Mouse (Mus musculus): ENCODE measurements around the gene Adipor2. TPM values are rescaled to one million over a fixed set of nuclear protein-coding genes. Genes with fewer than 3 reads are reported as not detected.
"Not testable (repeated sequence)": the region's sequence is repeated elsewhere in the genome, so short reads cannot be mapped to it uniquely, and the experiment has no call there.

The Adipor2 gene
- total and polyA plus RNA-seq, 2 experiments from 2014 or later: 42.4 to 62.5 TPM

DNA sequence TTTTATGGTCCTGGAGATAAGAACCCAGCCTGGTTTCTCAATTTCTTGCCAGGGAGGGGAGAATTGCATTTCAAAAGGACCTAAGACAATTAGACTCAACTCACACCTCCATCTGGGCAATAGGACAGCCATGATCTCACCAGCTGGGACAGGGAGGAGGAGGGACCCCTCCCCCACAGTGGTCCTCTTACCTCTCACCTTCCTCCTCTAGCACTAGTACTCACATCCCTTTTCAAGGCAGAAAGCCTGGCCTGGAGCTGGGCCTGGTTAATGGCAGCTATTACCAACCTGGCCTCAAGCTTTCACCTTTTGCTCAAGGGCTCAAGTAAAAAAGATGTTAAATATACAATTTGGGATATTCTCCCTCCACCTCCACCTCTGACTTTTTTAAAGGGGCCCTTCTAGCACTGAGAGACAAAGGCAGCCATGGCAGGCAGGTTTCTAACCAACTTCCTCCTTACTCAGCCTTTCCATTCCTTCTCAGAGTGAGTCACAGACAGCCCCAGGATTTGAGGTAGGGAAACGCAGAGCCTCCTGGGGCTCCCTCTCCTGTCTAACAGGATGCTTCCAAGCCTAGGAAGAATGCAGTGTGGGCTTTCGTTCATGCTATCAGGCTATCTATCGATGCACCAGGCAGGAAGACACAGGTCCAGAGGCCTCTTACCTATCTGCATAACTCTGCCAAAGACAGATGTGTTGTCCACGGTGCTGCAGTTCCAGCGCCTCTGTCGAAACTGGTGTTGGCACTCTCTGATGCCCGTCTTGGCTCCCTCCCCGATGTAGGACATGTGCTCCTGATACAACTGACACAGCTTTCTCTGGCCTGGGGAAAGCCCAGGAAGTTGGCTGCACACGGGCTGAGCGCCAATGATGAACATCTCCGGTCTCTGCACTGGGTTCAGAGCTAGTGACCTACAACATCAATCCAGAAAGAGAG lies 28.4 kb upstream of the Adipor2 start:
- DNase-seq (ENCODE audit: low spot score): no peak
- no peaks in the 10 kb centered on the region for H3K4me1 ChIP-seq (ENCODE audit: control insufficient read depth, insufficient read depth)
- H3K27ac ChIP-seq (ENCODE audit: low read depth): no peak overlapping the region
- ATAC-seq (ENCODE audit: insufficient read depth, low read depth): no peak
- TF ChIP-seq CTCF (IDR thresholded peaks at IDR 0.05; ENCODE audit: low read depth) (no peak), EP300 (IDR thresholded peaks at IDR 0.05; ENCODE audit: low read depth) (no peak)
- no peak overlapping the region for H3K9ac ChIP-seq (replicated peaks; ENCODE audit: low read depth, low read length)
- 44% methylated on average over 11 of the region's 11 CpGs for WGBS
- no peaks in the 10 kb centered on the region for H3K9me3 ChIP-seq (replicated peaks; ENCODE audit: control insufficient read depth, low read length)
- H3K4me2 ChIP-seq (ENCODE audit: low read depth, low read length): no peak overlapping the region
- no peaks in the 10 kb centered on the region for H3K27me3 ChIP-seq (ENCODE audit: control insufficient read depth, insufficient read depth, low read length)
- no peaks in the 10 kb centered on the region for H3K36me3 ChIP-seq (replicated peaks; ENCODE audit: control insufficient read depth, insufficient read depth, low read length)
- H3K4me3 ChIP-seq (ENCODE audit: low read depth, low read length): no peak overlapping the region

DNA sequence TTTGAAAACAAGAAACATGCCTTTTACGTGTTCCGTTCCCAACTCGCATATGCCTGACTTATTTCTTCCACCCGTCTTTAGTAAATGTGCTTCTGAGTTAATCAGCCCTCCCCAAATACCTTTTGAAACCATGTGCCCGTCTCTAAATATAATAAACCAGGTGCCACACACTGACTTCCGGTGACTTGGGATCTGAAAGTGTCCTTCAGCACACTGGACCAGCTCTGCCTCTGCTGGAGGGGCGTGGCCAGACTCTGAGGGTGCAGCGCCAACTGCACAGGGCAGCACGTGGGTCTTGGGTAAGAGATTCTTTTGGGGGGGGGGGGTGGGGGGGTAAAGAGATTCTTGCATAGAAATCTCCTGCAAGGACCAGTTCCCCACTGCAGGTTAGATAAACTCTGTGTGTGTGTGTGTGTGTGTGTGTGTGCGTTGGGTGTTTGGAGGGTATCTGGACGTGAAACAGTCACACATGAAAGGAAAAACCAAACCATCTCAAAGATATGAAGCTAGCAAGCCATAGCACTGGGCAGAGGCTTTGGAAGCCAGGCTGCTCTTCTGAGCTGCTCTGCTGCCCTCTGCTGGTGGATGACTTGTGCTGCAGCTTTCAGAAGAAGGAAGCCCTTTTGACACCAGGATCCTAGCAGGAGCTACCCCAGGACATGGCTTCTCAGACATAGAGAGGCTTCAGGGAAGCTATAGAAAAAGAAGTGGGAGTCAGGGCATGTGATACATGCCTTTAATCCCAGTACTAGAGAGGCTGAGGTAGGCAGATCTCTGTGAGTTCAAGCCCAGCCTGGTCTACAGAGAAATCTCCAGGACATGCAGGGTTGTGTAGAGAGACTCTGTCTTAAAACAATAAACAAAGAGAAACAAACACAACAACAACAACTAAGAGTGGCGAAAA lies 26.5 kb upstream of the Adipor2 start:
- H3K27ac ChIP-seq (ENCODE audit: low read depth): peak overlapping the region; percentile 63
- H3K9me3 ChIP-seq (replicated peaks; ENCODE audit: control insufficient read depth, low read length): no peaks in the 10 kb centered on the region
- no peaks in the 10 kb centered on the region for H3K27me3 ChIP-seq (ENCODE audit: control insufficient read depth, insufficient read depth, low read length)
- WGBS: 19% methylated on average over 12 of the region's 12 CpGs
- no peak for TF ChIP-seq EP300 (IDR thresholded peaks at IDR 0.05; ENCODE audit: low read depth)
- TF ChIP-seq CTCF (IDR thresholded peaks at IDR 0.05; ENCODE audit: low read depth): peak; percentile 95
- H3K4me1 ChIP-seq (ENCODE audit: control insufficient read depth, insufficient read depth): no peaks in the 10 kb centered on the region
- DNase-seq (ENCODE audit: low spot score): peak; percentile 89
- no peaks in the 10 kb centered on the region for H3K36me3 ChIP-seq (replicated peaks; ENCODE audit: control insufficient read depth, insufficient read depth, low read length)
- H3K4me2 ChIP-seq (ENCODE audit: low read depth, low read length): peak overlapping the region; percentile 47
- ATAC-seq (ENCODE audit: insufficient read depth, low read depth): peak; percentile 89
- no peak overlapping the region for H3K9ac ChIP-seq (replicated peaks; ENCODE audit: low read depth, low read length)
- peak overlapping the region; percentile 15; the same call in 1 of the 2 replicates for H3K4me3 ChIP-seq (ENCODE audit: low read depth, low read length)

DNA sequence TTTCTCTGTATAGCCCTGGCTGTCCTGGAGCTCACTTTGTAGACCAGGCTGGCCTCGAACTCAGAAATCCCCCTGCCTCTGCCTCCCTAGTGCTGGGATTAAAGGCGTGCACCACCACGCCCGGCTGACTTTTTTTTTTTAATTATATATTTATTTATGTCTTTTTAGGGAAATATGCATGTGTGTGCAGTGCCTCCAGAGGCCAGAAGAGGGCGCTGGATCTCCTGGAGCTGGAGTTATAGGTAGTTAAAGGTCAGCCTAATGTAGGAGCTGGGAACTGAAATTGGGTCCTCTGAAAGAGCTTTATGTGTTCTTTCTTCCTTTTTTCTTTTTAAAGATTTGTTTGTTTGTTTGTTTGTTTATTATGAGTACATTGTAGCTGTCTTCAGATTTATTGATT lies 25.2 kb upstream of the Adipor2 start:
- not testable (repeated sequence) for DNase-seq (ENCODE audit: low spot score); ATAC-seq (ENCODE audit: insufficient read depth, low read depth)

DNA sequence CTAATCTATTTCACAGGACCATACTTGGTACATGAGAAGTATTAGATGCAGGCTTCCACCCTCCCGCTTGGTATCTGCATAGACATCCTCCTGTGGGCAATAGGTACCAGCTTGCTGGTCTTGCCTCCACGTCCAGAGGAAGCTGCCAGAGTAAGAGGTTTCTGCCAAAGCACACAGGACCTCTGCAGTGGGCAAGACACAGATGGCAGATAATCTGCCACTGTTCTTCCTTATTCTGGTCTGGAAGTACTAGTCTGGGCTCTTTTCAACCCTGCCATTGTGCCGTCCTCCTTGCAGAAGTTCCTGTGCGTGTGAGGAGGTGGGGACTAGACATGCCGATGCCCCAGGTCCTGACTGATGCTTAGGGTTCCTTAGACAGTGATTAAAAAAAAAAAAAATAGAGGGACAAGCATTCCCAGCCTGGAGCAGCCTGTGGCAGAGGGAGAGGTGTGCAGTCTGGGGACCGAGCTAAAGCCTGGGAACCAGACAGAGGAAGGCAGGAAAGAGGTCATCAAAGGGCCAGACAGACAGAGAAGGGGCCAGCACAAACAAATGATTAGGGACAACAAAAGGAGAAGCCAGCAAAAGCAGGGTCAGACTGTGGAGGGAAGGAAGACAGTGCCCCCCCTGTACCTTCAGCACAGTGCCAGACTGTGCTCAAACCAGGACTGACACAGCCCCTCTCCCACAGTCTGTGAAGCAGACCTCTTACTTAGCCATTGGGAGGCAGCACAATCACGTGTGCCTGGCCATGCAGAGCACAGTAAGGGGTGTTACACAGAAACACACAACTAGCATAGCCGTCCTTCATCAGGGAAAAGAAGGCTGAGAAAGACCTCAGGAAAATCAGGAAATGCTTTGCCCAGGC lies 20.6 kb upstream of the Adipor2 start:
- no peaks in the 10 kb centered on the region for H3K4me1 ChIP-seq (ENCODE audit: control insufficient read depth, insufficient read depth)
- TF ChIP-seq CTCF (IDR thresholded peaks at IDR 0.05; ENCODE audit: low read depth): no peak
- TF ChIP-seq EP300 (IDR thresholded peaks at IDR 0.05; ENCODE audit: low read depth): no peak
- H3K27me3 ChIP-seq (ENCODE audit: control insufficient read depth, insufficient read depth, low read length): no peaks in the 10 kb centered on the region
- no peak overlapping the region for H3K4me2 ChIP-seq (ENCODE audit: low read depth, low read length)
- DNase-seq (ENCODE audit: low spot score): no peak
- no peak overlapping the region for H3K27ac ChIP-seq (ENCODE audit: low read depth)
- no peaks in the 10 kb centered on the region for H3K36me3 ChIP-seq (replicated peaks; ENCODE audit: control insufficient read depth, insufficient read depth, low read length)
- WGBS: 48% methylated on average over 8 of the region's 8 CpGs
- no peaks in the 10 kb centered on the region for H3K9me3 ChIP-seq (replicated peaks; ENCODE audit: control insufficient read depth, low read length)
- H3K9ac ChIP-seq (replicated peaks; ENCODE audit: low read depth, low read length): no peak overlapping the region
- no peak overlapping the region for H3K4me3 ChIP-seq (ENCODE audit: low read depth, low read length)
- ATAC-seq (ENCODE audit: insufficient read depth, low read depth): peak; percentile 41; the same call in 1 of the 2 replicates

More for the DNA sequence above, 25.2 kb upstream of the Adipor2 start:
- not testable (repeated sequence) for H3K9me3 ChIP-seq (replicated peaks; ENCODE audit: control insufficient read depth, low read length); H3K27me3 ChIP-seq (ENCODE audit: control insufficient read depth, insufficient read depth, low read length); H3K36me3 ChIP-seq (replicated peaks; ENCODE audit: control insufficient read depth, insufficient read depth, low read length); H3K4me1 ChIP-seq (ENCODE audit: control insufficient read depth, insufficient read depth); H3K9ac ChIP-seq (replicated peaks; ENCODE audit: low read depth, low read length); H3K4me2 ChIP-seq (ENCODE audit: low read depth, low read length); H3K4me3 ChIP-seq (ENCODE audit: low read depth, low read length); H3K27ac ChIP-seq (ENCODE audit: low read depth)
- WGBS: 71% methylated on average over 5 of the region's 5 CpGs

DNA sequence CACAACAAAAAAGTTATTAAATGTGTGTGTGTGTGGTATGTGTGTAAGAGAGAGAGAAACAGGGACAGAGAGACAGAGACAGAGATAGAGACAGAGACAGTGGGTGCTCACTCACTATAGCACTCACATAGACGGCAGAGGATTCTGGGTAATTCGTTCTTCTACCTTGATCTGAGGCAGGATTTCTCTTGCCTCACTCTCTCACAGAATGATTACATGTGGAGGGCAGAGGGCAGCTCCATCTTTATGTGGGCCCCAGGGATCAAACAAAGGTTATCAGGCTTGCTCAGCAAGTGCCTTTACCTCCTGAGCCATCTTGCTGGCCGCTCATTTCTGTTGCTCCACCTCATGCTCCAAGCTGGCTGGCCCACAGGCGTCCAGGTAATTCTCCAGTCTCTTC lies 16.9 kb upstream of the Adipor2 start:
- no peaks in the 10 kb centered on the region for H3K27me3 ChIP-seq (ENCODE audit: control insufficient read depth, insufficient read depth, low read length)
- H3K27ac ChIP-seq (ENCODE audit: low read depth): no peak overlapping the region
- DNase-seq (ENCODE audit: low spot score): no peak
- H3K4me3 ChIP-seq (ENCODE audit: low read depth, low read length): no peak overlapping the region
- WGBS: 86% methylated on average over 4 of the region's 4 CpGs
- H3K4me1 ChIP-seq (ENCODE audit: control insufficient read depth, insufficient read depth): no peaks in the 10 kb centered on the region
- TF ChIP-seq CTCF (IDR thresholded peaks at IDR 0.05; ENCODE audit: low read depth) (no peak), EP300 (IDR thresholded peaks at IDR 0.05; ENCODE audit: low read depth) (no peak)
- H3K4me2 ChIP-seq (ENCODE audit: low read depth, low read length): no peak overlapping the region
- ATAC-seq (ENCODE audit: insufficient read depth, low read depth): no peak
- H3K9me3 ChIP-seq (replicated peaks; ENCODE audit: control insufficient read depth, low read length): no peaks in the 10 kb centered on the region
- H3K36me3 ChIP-seq (replicated peaks; ENCODE audit: control insufficient read depth, insufficient read depth, low read length): no peaks in the 10 kb centered on the region
- no peak overlapping the region for H3K9ac ChIP-seq (replicated peaks; ENCODE audit: low read depth, low read length)
